Mouse (Mus musculus) gastrocnemius, postnatal 25 days (tissue): ENCODE data around the gene Fbxl20. TPM values are rescaled to one million over a fixed set of nuclear protein-coding genes. Genes with fewer than 3 reads are reported as not detected.
A peak's percentile ranks its signal among the peaks of the same experiment; 100 is the strongest.

ENCODE experiments used
- DNase-seq: peaks from one replicate; pipeline ENCODE4 v3.0.0; 2022
- total RNA-seq, 2 experiments: library from RNA; stranded (reverse); gene quantifications; 1 replicate in 1 of 2; 2 replicates in 1 of 2; pipeline ENCODE4 v1.2.3; 2021

Fbxl20 gene
- total RNA-seq, 2 experiments from 2014 or later, result 10.3 to 11.1 TPM

GRCm38 (mm10) chr11:98090583-98090982 is 59.6 kb downstream of the Fbxl20 start:
- DNase-seq, result no peak

- peak; percentile 27 for DNase-seq
Observed at GRCm38 (mm10) chr11:98088224-98088623, 62.0 kb downstream of the Fbxl20 start.

GRCm38 (mm10) chr11:98086574-98086973 is 63.6 kb downstream of the Fbxl20 start:
- no peak for DNase-seq

- no peak for DNase-seq
Observed at GRCm38 (mm10) chr11:98086141-98086540, 64.1 kb downstream of the Fbxl20 start.

GRCm38 (mm10) chr11:98082745-98083144 is 67.5 kb downstream of the Fbxl20 start:
- no peak for DNase-seq

GRCm38 (mm10) chr11:98080450-98080849 is 69.8 kb downstream of the Fbxl20 start:
- no peak for DNase-seq

- DNase-seq, result peak; percentile 53
Observed at GRCm38 (mm10) chr11:98077086-98077485, 73.1 kb downstream of the Fbxl20 start.

GRCm38 (mm10) chr11:98075195-98075808 is 74.9 kb downstream of the Fbxl20 start:
- peak; percentile 69 for DNase-seq

- DNase-seq, result no peak
Observed at GRCm38 (mm10) chr11:98073442-98073841, 76.8 kb downstream of the Fbxl20 start.

- no peak for DNase-seq
Observed at GRCm38 (mm10) chr11:98067255-98067654, 82.9 kb downstream of the Fbxl20 start.

GRCm38 (mm10) chr11:98066201-98066600 is 84.0 kb downstream of the Fbxl20 start:
- no peak for DNase-seq

- DNase-seq, result no peak
Observed at GRCm38 (mm10) chr11:98061904-98062562, 88.2 kb downstream of the Fbxl20 start.

- no peak for DNase-seq
Observed at GRCm38 (mm10) chr11:98061441-98061840, 88.8 kb downstream of the Fbxl20 start.

GRCm38 (mm10) chr11:98060104-98060692 is 90.0 kb downstream of the Fbxl20 start:
- DNase-seq, result no peak

- DNase-seq, result peak; percentile 58
Observed at GRCm38 (mm10) chr11:98059662-98060061, 90.5 kb downstream of the Fbxl20 start.

GRCm38 (mm10) chr11:98057998-98058397 is 92.2 kb downstream of the Fbxl20 start:
- no peak for DNase-seq

- DNase-seq, result no peak
Observed at GRCm38 (mm10) chr11:98057466-98057865, 92.7 kb downstream of the Fbxl20 start.

GRCm38 (mm10) chr11:98052989-98053834 is 97.0 kb downstream of the Fbxl20 start, which contains the start of gene Stac2:
Gene Stac2, minus strand, starts transcription at chr11:98053462.
- DNase-seq, result peak; percentile 69

GRCm38 (mm10) chr11:98052129-98052988 is 97.8 kb downstream of the Fbxl20 start:
- no peak for DNase-seq

GRCm38 (mm10) chr11:98051611-98052128 is 98.5 kb downstream of the Fbxl20 start:
- DNase-seq, result no peak

GRCm38 (mm10) chr11:98050940-98051339 is 99.3 kb downstream of the Fbxl20 start:
- no peak for DNase-seq

GRCm38 (mm10) chr11:98050520-98050815 is 99.7 kb downstream of the Fbxl20 start:
- DNase-seq, result no peak
